Mouse (Mus musculus) gastrocnemius, adult 18-20 months (tissue): ENCODE data around the gene Ldb2. TPM values are rescaled to one million over a fixed set of nuclear protein-coding genes. Genes with fewer than 3 reads are reported as not detected.

Experiments used
- DNase-seq: peaks from one replicate; pipeline ENCODE4 v3.0.0; 2021; ENCODE audit warnings: low spot score
- total RNA-seq, 2 experiments: library from RNA; stranded (reverse); gene quantifications; 2 replicates each; pipeline ENCODE4 v1.2.3; 2021

Gene Ldb2
- total RNA-seq, 2 experiments from 2014 or later = 2.9 to 3.5 TPM

- DNase-seq = no peak
These were observed 74.0 kb downstream of the Ldb2 start for GRCm38 (mm10) chr5:44725501-44725900.

DNA sequence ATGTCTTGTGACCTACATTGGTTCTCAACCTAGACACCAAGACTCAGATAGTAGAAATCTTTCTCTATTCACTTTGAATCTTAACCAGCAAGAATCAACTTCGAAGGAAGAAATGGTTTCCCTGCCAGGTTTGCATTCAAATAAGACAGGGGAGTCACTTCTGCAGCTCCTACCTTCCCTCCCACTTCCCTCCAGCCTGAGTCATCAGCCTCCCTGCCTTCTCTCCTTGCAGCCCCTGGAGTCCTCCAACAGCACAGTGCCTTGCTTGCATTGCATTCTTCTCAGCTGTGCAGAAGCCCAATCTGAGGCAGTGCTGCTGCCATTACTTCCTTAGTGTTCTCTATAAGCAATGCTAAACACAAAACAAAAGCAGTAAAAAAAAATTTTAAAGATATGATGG, 79.6 kb downstream of the Ldb2 start:
- no peak for DNase-seq

DNA sequence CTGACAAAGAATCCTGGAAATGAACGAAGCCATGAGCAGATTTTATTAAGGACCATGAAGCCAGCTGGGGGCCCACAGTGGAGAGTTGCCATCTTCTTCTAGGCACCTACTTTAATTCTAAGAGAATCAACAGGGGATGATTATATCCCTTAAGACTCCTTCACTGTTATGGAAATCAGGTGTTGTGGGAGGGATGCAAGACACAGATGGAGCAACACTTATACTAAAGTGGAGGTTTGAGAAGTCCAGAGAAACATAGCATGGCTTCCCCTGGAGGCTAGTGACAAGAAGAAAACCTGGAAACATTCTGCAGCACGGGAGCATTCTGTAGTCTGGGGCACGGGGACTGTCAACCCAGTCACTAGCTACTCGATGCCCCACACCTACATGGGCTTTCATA, 85.0 kb downstream of the Ldb2 start:
- no peak for DNase-seq

- no peak for DNase-seq
These were observed 86.2 kb downstream of the Ldb2 start for GRCm38 (mm10) chr5:44713181-44713789.

DNA sequence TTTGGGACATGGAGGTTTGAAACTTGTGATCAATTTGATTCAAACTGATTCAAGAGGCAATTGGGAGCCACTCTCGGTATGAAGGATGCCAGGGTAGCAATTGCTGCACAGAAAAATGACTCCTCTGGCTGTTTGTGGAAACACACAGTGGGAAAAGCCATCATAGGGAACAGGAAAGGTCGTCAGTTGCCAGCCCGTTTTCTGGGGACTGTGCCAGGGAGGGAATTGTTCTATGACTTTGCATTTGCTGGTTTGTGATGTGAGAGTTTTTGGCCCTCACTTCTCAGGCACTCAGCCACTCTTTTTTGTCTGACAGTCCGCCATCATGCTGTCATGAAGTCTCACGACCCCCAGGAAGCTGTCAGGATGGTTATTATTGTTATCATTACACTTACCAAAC, 88.3 kb downstream of the Ldb2 start:
- DNase-seq = peak; percentile 20

DNA sequence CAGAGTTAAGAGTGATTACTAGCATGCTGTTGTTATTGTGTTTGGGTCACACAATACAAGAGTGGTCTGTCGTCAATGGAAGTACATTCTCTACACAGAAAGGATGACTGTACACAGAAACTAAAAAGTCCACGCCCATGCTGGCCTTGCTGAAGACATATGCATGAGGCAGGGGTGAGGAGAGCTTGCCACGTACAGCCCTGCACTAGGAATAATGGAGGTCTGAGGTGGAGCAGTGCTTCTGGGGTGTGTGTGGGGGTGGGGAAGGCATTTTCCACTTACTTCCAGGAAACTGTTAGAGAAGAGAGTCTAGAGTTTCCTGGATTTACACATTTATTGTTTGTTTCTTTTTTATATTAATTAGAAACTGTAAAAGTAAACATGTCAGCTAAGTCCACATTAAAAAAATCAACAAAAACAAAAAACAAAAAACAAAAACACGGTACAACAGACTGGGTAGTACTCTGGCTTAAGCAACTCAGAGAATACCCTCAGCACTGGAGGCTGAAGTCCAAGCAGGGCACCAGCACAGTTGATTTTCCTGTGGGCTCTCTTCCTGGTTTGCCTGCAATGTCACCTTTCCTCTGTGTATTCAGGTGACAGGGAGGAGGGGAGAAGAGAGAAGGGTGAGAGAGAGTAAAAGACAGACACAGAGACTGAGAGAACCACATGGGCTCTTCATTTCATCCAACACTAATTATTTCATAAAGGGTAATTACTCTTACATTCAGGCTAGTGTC, 89.2 kb downstream of the Ldb2 start:
- DNase-seq = no peak

- no peak for DNase-seq
These were observed 90.2 kb downstream of the Ldb2 start for GRCm38 (mm10) chr5:44709276-44709675.

DNA sequence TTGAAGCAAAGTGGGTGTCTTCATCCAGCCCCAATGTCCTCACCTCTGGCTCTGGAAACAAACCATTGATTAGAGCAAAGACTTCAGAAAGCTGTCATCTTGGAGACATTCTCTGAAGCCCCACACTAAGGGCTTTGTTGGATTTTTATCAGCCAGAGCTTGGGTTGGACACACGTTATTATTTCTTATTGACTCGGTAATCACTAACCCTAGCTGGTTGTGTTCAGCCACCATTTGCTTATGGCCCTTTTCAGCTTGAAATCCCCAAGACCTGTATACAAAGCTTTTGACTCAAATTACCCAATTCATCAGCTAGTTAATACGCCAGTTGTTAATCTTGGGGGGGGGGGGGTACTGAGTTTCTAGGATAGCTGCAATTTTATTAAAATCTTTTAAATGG, 91.5 kb downstream of the Ldb2 start:
- no peak for DNase-seq

- no peak for DNase-seq
These were observed 92.3 kb downstream of the Ldb2 start for GRCm38 (mm10) chr5:44706997-44707698.

- no peak for DNase-seq
These were observed 101.5 kb downstream of the Ldb2 start for GRCm38 (mm10) chr5:44697993-44698392.

- DNase-seq = no peak
These were observed 102.9 kb downstream of the Ldb2 start for GRCm38 (mm10) chr5:44696548-44696947.

- DNase-seq = no peak
These were observed 105.8 kb downstream of the Ldb2 start for GRCm38 (mm10) chr5:44693674-44694073.

DNA sequence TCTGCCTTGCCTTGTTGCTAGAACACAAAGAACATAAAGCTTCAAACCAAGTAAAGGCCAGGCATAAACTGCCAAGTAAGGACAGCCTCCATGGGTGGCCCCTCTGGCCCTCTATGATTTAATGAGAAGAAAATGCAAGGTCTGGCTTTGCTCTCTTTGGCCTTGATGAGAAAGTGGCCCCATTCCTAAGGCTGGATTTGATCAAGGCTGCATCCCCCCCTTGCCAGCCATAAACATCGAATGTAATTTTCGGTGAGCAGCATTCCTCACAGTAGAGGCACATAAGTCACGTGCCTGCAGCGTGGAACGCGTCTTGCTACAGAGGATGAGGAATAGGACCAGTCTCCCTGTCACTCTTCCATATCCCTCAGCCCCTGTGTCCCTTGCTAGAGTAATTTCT, 113.1 kb downstream of the Ldb2 start:
- DNase-seq = no peak

DNA sequence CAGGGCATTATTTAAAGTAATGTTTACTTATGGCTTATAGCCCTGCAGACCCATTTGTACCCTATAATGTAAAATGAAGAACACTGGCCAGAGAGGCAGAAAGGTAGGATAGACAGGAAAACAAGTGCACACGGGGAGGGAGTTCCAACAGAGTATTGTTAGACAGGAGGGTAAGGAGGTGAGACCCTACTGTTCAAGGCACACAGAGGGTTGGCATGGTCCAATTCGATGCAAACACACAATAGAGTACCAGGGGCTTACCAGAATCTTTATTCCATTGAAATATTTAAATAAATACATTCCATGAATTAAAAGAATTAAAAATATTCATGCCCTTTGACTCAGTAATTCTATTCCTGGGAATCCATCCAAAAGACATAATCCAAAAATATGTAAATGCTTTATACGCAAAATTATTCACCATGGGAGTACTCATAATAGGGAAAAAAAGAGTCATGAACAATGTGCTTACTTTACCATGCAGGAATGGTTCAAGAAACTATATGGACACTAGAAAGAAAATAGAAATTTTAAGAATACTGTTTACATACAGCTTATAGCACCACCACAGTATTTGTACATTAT, 118.3 kb downstream of the Ldb2 start:
- no peak for DNase-seq

DNA sequence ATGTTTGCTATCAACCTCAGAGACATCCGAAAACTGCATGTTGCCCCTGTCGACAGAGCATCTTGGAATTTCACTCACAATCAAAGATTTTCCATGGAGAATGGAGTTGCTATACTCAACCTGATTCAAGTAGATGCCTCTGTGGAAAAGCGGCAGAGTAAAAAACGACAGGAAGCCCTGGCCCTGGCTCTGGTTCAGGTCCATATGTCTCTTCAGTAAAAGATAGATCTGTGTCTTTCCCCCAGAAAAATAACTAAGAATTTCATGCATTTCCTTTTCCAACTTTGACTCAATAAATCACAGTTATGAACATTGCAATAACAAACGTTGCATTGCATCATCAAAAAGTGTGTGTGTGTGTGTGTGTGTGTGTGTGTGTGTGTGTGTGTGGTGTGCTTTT, 121.7 kb downstream of the Ldb2 start:
- no peak for DNase-seq

DNA sequence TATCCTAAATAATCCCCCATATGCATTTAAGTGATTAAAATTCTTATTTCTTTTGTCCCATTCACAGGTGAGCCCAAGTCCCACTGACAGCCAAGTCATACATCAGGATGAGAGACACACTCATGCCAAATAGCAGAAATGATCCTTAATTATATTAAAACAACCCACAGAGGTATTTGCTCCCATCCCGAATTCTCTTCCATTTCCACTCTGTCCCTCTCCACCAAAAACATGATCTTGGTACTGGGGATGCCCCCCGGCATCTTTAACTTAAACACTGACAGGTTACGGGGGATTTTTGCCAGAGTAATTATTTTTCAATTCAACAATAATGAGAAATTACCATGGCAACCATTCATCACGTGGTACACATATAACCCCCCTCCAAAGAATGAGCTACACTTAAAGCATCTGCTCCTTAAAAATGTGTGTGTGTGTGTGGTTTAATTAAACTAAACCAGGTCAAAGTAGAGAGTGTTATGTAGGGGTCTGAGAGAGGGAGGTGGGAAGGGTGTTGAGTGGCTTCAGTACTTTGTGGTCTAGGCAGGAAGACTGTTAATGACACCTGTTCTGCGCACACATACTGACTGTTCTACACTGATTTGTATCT, 123.2 kb downstream of the Ldb2 start:
- DNase-seq = no peak

GRCm38 (mm10) chr5:44670336-44670735, 129.1 kb downstream of the Ldb2 start:
- DNase-seq = peak; percentile 1

GRCm38 (mm10) chr5:44667907-44668306, 131.6 kb downstream of the Ldb2 start:
- no peak for DNase-seq

- no peak for DNase-seq
These were observed 132.1 kb downstream of the Ldb2 start for GRCm38 (mm10) chr5:44667383-44667782.

GRCm38 (mm10) chr5:44659651-44660050, 139.8 kb downstream of the Ldb2 start:
- DNase-seq = no peak

- no peak for DNase-seq
These were observed 142.8 kb downstream of the Ldb2 start for GRCm38 (mm10) chr5:44656707-44657106.

DNA sequence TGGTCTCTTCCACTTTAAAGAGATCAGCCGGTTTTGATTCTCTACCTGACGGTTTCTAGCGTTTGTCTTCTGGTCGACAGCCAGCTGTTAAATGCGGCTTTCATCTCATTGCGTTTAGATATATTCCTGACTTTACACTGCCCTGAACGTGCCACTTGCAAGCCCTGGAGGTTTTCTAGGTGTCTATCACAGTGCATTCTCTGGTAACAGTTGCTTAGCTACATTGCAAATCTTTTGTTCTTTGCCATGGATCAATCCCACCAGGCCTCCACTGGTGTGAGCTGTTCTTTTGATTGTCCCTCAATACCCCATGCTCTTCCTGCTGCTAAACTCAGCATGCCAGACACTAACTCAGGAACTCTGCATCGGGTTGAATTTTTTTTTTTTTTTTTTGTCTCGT, 145.1 kb downstream of the Ldb2 start:
- no peak for DNase-seq
